Mouse (Mus musculus): ENCODE measurements at regions not wholly inside any gene's neighbourhood (a gene's known extent, or its start where the extent isn't known, plus 50 kb on each side); places are given as distances from the start of the nearest gene placed in this dataset.
A peak's percentile ranks its signal among the peaks of the same experiment; 100 is the strongest.

- Histone ChIP-seq H3K4me3 (no peak overlapping the region), H3K27me3 (peaks cover 47% of the 10 kb centered on the region), H3K4me1 (peaks cover 6% of the 10 kb centered on the region; the same call in 1 of the 2 replicates), H3K4me2 (replicated peaks) (no peak overlapping the region), H3K9me3 (no peaks in the 10 kb centered on the region), H3K27ac (replicated peaks) (no peak overlapping the region), H3K36me3 (no peaks in the 10 kb centered on the region), H3K9ac (replicated peaks) (no peak overlapping the region)
- WGBS: 62% methylated on average over 5 of the region's 5 CpGs
- 0 out of 2 replicates have a peak, but pooled peaks have one; percentile 7 for ATAC-seq (ENCODE audit: low FRiP score, low read depth)
Observed at GRCm38 (mm10) chr13:102595602-102596001, 97.8 kb upstream of the Cd180 start.

GRCm38 (mm10) chr13:102596101-102596500, 97.3 kb upstream of the Cd180 start:
- 94% methylated on average over 2 of the region's 2 CpGs for WGBS
- no peak for ATAC-seq (ENCODE audit: low FRiP score, low read depth)

GRCm38 (mm10) chr13:102598181-102598580, 95.2 kb upstream of the Cd180 start:
- 75% methylated on average over 5 of the region's 5 CpGs for WGBS
- Histone ChIP-seq H3K9me3 (no peaks in the 10 kb centered on the region), H3K27ac (replicated peaks) (no peak overlapping the region), H3K4me1 (no peaks in the 10 kb centered on the region; the same call in 1 of the 2 replicates), H3K4me2 (replicated peaks) (no peak overlapping the region), H3K9ac (replicated peaks) (no peak overlapping the region), H3K27me3 (peaks cover 34% of the 10 kb centered on the region), H3K4me3 (no peak overlapping the region), H3K36me3 (no peaks in the 10 kb centered on the region)
- ATAC-seq (ENCODE audit: low FRiP score, low read depth): no peak

More at GRCm38 (mm10) chr13:102596101-102596500, 97.3 kb upstream of the Cd180 start:
- Histone ChIP-seq H3K27ac (replicated peaks) (no peak overlapping the region), H3K4me1 (peaks cover under 1% of the 10 kb centered on the region; the same call in 1 of the 2 replicates), H3K9ac (replicated peaks) (no peak overlapping the region), H3K4me2 (replicated peaks) (no peak overlapping the region), H3K4me3 (no peak overlapping the region), H3K9me3 (no peaks in the 10 kb centered on the region), H3K36me3 (no peaks in the 10 kb centered on the region), H3K27me3 (peaks cover 45% of the 10 kb centered on the region)

GRCm38 (mm10) chr13:102599602-102600001, 93.8 kb upstream of the Cd180 start:
- no peak overlapping the region for H3K4me3 ChIP-seq
- H3K4me2 ChIP-seq (replicated peaks): no peak overlapping the region
- no peaks in the 10 kb centered on the region; the same call in 1 of the 2 replicates for H3K4me1 ChIP-seq
- H3K36me3 ChIP-seq: no peaks in the 10 kb centered on the region
- 0 out of 2 replicates have a peak, but pooled peaks have one; percentile 27 for ATAC-seq (ENCODE audit: low FRiP score, low read depth)
- H3K27me3 ChIP-seq: peaks cover 20% of the 10 kb centered on the region
- no peaks in the 10 kb centered on the region for H3K9me3 ChIP-seq
- H3K9ac ChIP-seq (replicated peaks): no peak overlapping the region
- H3K27ac ChIP-seq (replicated peaks): no peak overlapping the region
- 59% methylated on average over 3 of the region's 3 CpGs for WGBS

GRCm38 (mm10) chr13:102600026-102600425, 93.3 kb upstream of the Cd180 start:
- Histone ChIP-seq H3K36me3 (no peaks in the 10 kb centered on the region), H3K27ac (replicated peaks) (no peak overlapping the region), H3K9ac (replicated peaks) (no peak overlapping the region), H3K4me3 (no peak overlapping the region), H3K4me2 (replicated peaks) (no peak overlapping the region), H3K27me3 (peaks cover 19% of the 10 kb centered on the region), H3K9me3 (no peaks in the 10 kb centered on the region), H3K4me1 (no peaks in the 10 kb centered on the region; the same call in 1 of the 2 replicates)
- ATAC-seq (ENCODE audit: low FRiP score, low read depth): no peak
- WGBS: 40% methylated on average over 4 of the region's 4 CpGs

- ATAC-seq (ENCODE audit: low FRiP score, low read depth): no peak
- 90% methylated on average over 2 of the region's 2 CpGs for WGBS
- H3K27me3 ChIP-seq: peaks cover 43% of the 10 kb centered on the region
- H3K36me3 ChIP-seq: no peaks in the 10 kb centered on the region
- H3K4me3 ChIP-seq: no peak overlapping the region
- no peaks in the 10 kb centered on the region for H3K9me3 ChIP-seq
- no peak overlapping the region for H3K27ac ChIP-seq (replicated peaks)
- peaks cover 10% of the 10 kb centered on the region; the same call in 1 of the 2 replicates for H3K4me1 ChIP-seq
- H3K9ac ChIP-seq (replicated peaks): no peak overlapping the region
- no peak overlapping the region for H3K4me2 ChIP-seq (replicated peaks)
Observed at GRCm38 (mm10) chr13:102624461-102624860, 68.9 kb upstream of the Cd180 start.

- no peak overlapping the region for H3K4me3 ChIP-seq
- H3K27ac ChIP-seq (replicated peaks): no peak overlapping the region
- H3K27me3 ChIP-seq: peaks cover 47% of the 10 kb centered on the region
- H3K36me3 ChIP-seq: no peaks in the 10 kb centered on the region
- WGBS: 80% methylated on average over 8 of the region's 8 CpGs
- H3K9me3 ChIP-seq: no peaks in the 10 kb centered on the region
- no peak for ATAC-seq (ENCODE audit: low FRiP score, low read depth)
- peaks cover 15% of the 10 kb centered on the region; the same call in 1 of the 2 replicates for H3K4me1 ChIP-seq
- H3K9ac ChIP-seq (replicated peaks): no peak overlapping the region
- H3K4me2 ChIP-seq (replicated peaks): no peak overlapping the region
Observed at GRCm38 (mm10) chr13:102625171-102625835, 68.1 kb upstream of the Cd180 start.

GRCm38 (mm10) chr13:102625836-102626340, 67.5 kb upstream of the Cd180 start:
- H3K4me1 ChIP-seq: peaks cover 15% of the 10 kb centered on the region; the same call in 1 of the 2 replicates
- no peak overlapping the region for H3K27ac ChIP-seq (replicated peaks)
- ATAC-seq (ENCODE audit: low FRiP score, low read depth): no peak
- H3K4me2 ChIP-seq (replicated peaks): no peak overlapping the region
- peaks cover 48% of the 10 kb centered on the region for H3K27me3 ChIP-seq
- H3K9me3 ChIP-seq: no peaks in the 10 kb centered on the region
- WGBS: 76% methylated on average over 5 of the region's 5 CpGs
- H3K4me3 ChIP-seq: no peak overlapping the region
- H3K36me3 ChIP-seq: no peaks in the 10 kb centered on the region
- H3K9ac ChIP-seq (replicated peaks): no peak overlapping the region

GRCm38 (mm10) chr13:102627786-102628185, 65.6 kb upstream of the Cd180 start:
- Histone ChIP-seq H3K9ac (replicated peaks) (no peak overlapping the region), H3K36me3 (no peaks in the 10 kb centered on the region), H3K9me3 (no peaks in the 10 kb centered on the region), H3K4me2 (replicated peaks) (no peak overlapping the region), H3K27me3 (peaks cover 53% of the 10 kb centered on the region), H3K4me1 (peaks cover 15% of the 10 kb centered on the region; the same call in 1 of the 2 replicates), H3K4me3 (no peak overlapping the region), H3K27ac (replicated peaks) (no peak overlapping the region)
- 83% methylated on average over 4 of the region's 4 CpGs for WGBS
- no peak for ATAC-seq (ENCODE audit: low FRiP score, low read depth)

GRCm38 (mm10) chr13:102629176-102629575, 64.2 kb upstream of the Cd180 start:
- Histone ChIP-seq H3K27ac (replicated peaks) (no peak overlapping the region), H3K9ac (replicated peaks) (no peak overlapping the region), H3K4me3 (no peak overlapping the region), H3K27me3 (peaks cover 52% of the 10 kb centered on the region), H3K36me3 (no peaks in the 10 kb centered on the region), H3K4me1 (peaks cover 15% of the 10 kb centered on the region; the same call in 1 of the 2 replicates), H3K9me3 (no peaks in the 10 kb centered on the region), H3K4me2 (replicated peaks) (peak overlapping the region; percentile 17; the same call in 1 of the 2 replicates)
- 11% methylated on average over 7 of the region's 7 CpGs for WGBS
- ATAC-seq (ENCODE audit: low FRiP score, low read depth): peak; percentile 65

- Histone ChIP-seq H3K4me3 (no peak overlapping the region), H3K27ac (replicated peaks) (no peak overlapping the region), H3K4me2 (replicated peaks) (no peak overlapping the region), H3K9me3 (0 out of 2 replicates have a peak, but pooled peaks cover 4% of the 10 kb centered on the region), H3K9ac (replicated peaks) (no peak overlapping the region), H3K4me1 (peaks cover 6% of the 10 kb centered on the region; the same call in 1 of the 2 replicates), H3K27me3 (peaks cover 32% of the 10 kb centered on the region), H3K36me3 (no peaks in the 10 kb centered on the region)
- no peak for ATAC-seq (ENCODE audit: low FRiP score, low read depth)
- 93% methylated on average over 10 of the region's 10 CpGs for WGBS
Observed at GRCm38 (mm10) chr13:102634236-102634957, 59.0 kb upstream of the Cd180 start.

GRCm38 (mm10) chr13:102636032-102636431, 57.3 kb upstream of the Cd180 start:
- no peak overlapping the region for H3K4me3 ChIP-seq
- no peak overlapping the region for H3K27ac ChIP-seq (replicated peaks)
- H3K9me3 ChIP-seq: 0 out of 2 replicates have a peak, but pooled peaks cover 4% of the 10 kb centered on the region
- no peak for ATAC-seq (ENCODE audit: low FRiP score, low read depth)
- no peak overlapping the region for H3K9ac ChIP-seq (replicated peaks)
- H3K4me1 ChIP-seq: no peaks in the 10 kb centered on the region; the same call in 1 of the 2 replicates
- H3K4me2 ChIP-seq (replicated peaks): no peak overlapping the region
- peaks cover 34% of the 10 kb centered on the region for H3K27me3 ChIP-seq
- no peaks in the 10 kb centered on the region for H3K36me3 ChIP-seq
- 66% methylated on average over 8 of the region's 8 CpGs for WGBS

Data from midbrain, embryonic 12.5 days (tissue).